Mouse (Mus musculus) ES-Bruce4 (cell line): ENCODE results near the gene Tmbim6. TPM values are rescaled to one million over a fixed set of nuclear protein-coding genes. Genes with fewer than 3 reads are reported as not detected.

ENCODE experiments used
- H3K27ac ChIP-seq: 2 replicates; pipeline ENCODE4 v1.5.1; 2012; ENCODE audit warnings: low read length, inconsistent platforms; ENCODE audit not compliant: insufficient read depth
- H3K27me3 ChIP-seq: 2 replicates; pipeline ENCODE4 v1.6.1; 2012; ENCODE audit warnings: mild to moderate bottlenecking, low read length, inconsistent platforms; ENCODE audit not compliant: control insufficient read depth, poor library complexity, insufficient read depth, severe bottlenecking
- H3K36me3 ChIP-seq: 2 replicates; pipeline ENCODE4 v1.6.1; 2012; ENCODE audit warnings: inconsistent platforms, mild to moderate bottlenecking, low read length, moderate library complexity; ENCODE audit not compliant: control insufficient read depth, poor library complexity, insufficient read depth, severe bottlenecking
- H3K4me1 ChIP-seq: one replicate; pipeline ENCODE4 v1.8.1; 2011; ENCODE audit warnings: low read length; ENCODE audit not compliant: control insufficient read depth, insufficient read depth
- H3K4me3 ChIP-seq: 2 replicates; pipeline ENCODE4 v1.5.1; 2011; ENCODE audit warnings: low read depth, mild to moderate bottlenecking, low read length
- H3K9ac ChIP-seq: 2 replicates; pipeline ENCODE4 v1.6.1; 2012; ENCODE audit warnings: low read depth, mild to moderate bottlenecking, inconsistent platforms; ENCODE audit not compliant: poor library complexity, severe bottlenecking
- H3K9me3 ChIP-seq: replicated peaks from 2 replicates; pipeline ENCODE4 v1.6.1; 2012; ENCODE audit warnings: mild to moderate bottlenecking, low read length, inconsistent platforms; ENCODE audit not compliant: control insufficient read depth, poor library complexity, insufficient read depth, severe bottlenecking
- CTCF ChIP-seq: IDR thresholded peaks from one replicate; pipeline ENCODE4 v1.8.1; 2011; ENCODE audit warnings: low read depth, low read length
- EP300 ChIP-seq: IDR thresholded peaks from 2 replicates; pipeline ENCODE4 v1.6.1; 2011; ENCODE audit warnings: low read depth, low read length; ENCODE audit not compliant: insufficient read depth
- POLR2A ChIP-seq: IDR thresholded peaks from one replicate; pipeline ENCODE4 v1.8.1; 2011; ENCODE audit warnings: low read length; ENCODE audit not compliant: insufficient read depth
- polyA plus RNA-seq: library from polyadenylated mRNA; stranded (reverse); fragments of >200 nt; gene quantifications from 2 replicates; pipeline ENCODE4 v1.2.4, GENCODE M21; 2011; ENCODE audit warnings: low read depth; ENCODE audit not compliant: missing spikeins, insufficient read depth, insufficient read length

The Tmbim6 gene
- 429 and 499 TPM in 2 replicates for polyA plus RNA-seq

GRCm38 (mm10) chr15:99392486-99393385 lies at the start of gene Tmbim6:
Tmbim6 (plus strand) TSS chr15:99392882.
- H3K4me1 ChIP-seq: no peaks in the 10 kb centered on the region
- peak within 1 kb of the TSS; percentile 71 for H3K9ac ChIP-seq
- peak; percentile 72 for TF ChIP-seq POLR2A
- TF ChIP-seq CTCF: no peak
- peak within 1 kb of the TSS; percentile 92 for H3K4me3 ChIP-seq
- no peaks in the 10 kb centered on the region for H3K36me3 ChIP-seq
- no peaks in the 10 kb centered on the region for H3K27me3 ChIP-seq
- no peaks in the 10 kb centered on the region for H3K9me3 ChIP-seq
- H3K27ac ChIP-seq: no peak within 1 kb of the TSS

- Histone ChIP-seq H3K36me3 (no peaks in the 10 kb centered on the region), H3K27ac (no peak overlapping the region), H3K9ac (no peak overlapping the region), H3K4me1 (peaks cover 3% of the 10 kb centered on the region), H3K27me3 (no peaks in the 10 kb centered on the region), H3K4me3 (no peak overlapping the region), H3K9me3 (no peaks in the 10 kb centered on the region)
- TF ChIP-seq CTCF (no peak), EP300 (no peak), POLR2A (no peak)
These were observed 49.1 kb upstream of the Tmbim6 start for GRCm38 (mm10) chr15:99343414-99344147.

- Histone ChIP-seq H3K4me3 (no peak overlapping the region), H3K9ac (no peak overlapping the region), H3K9me3 (no peaks in the 10 kb centered on the region), H3K27ac (no peak overlapping the region), H3K27me3 (no peaks in the 10 kb centered on the region), H3K4me1 (peaks cover 3% of the 10 kb centered on the region), H3K36me3 (no peaks in the 10 kb centered on the region)
- TF ChIP-seq CTCF (no peak), EP300 (no peak), POLR2A (no peak)
These were observed 48.4 kb upstream of the Tmbim6 start for GRCm38 (mm10) chr15:99344148-99344870.

- no peak for TF ChIP-seq POLR2A
- TF ChIP-seq EP300: no peak
- TF ChIP-seq CTCF: no peak
- no peaks in the 10 kb centered on the region for H3K36me3 ChIP-seq
- no peaks in the 10 kb centered on the region for H3K27me3 ChIP-seq
- peaks cover 3% of the 10 kb centered on the region for H3K4me1 ChIP-seq
- H3K9ac ChIP-seq: no peak overlapping the region
- H3K4me3 ChIP-seq: no peak overlapping the region
- no peaks in the 10 kb centered on the region for H3K9me3 ChIP-seq
- H3K27ac ChIP-seq: no peak overlapping the region
These were observed 47.7 kb upstream of the Tmbim6 start for GRCm38 (mm10) chr15:99344961-99345360.

GRCm38 (mm10) chr15:99351610-99352009 lies 41.1 kb upstream of the Tmbim6 start:
- Histone ChIP-seq H3K9ac (no peak overlapping the region), H3K9me3 (no peaks in the 10 kb centered on the region)

More at GRCm38 (mm10) chr15:99351610-99352009, 41.1 kb upstream of the Tmbim6 start:
- no peaks in the 10 kb centered on the region for H3K4me1 ChIP-seq
- H3K4me3 ChIP-seq: no peak overlapping the region
- no peaks in the 10 kb centered on the region for H3K27me3 ChIP-seq
- H3K27ac ChIP-seq: no peak overlapping the region
- TF ChIP-seq POLR2A (no peak), EP300 (no peak), CTCF (no peak)
- H3K36me3 ChIP-seq: no peaks in the 10 kb centered on the region
